ENCODE assay signal across 9 mouse cellular contexts in the genomic region with DNA sequence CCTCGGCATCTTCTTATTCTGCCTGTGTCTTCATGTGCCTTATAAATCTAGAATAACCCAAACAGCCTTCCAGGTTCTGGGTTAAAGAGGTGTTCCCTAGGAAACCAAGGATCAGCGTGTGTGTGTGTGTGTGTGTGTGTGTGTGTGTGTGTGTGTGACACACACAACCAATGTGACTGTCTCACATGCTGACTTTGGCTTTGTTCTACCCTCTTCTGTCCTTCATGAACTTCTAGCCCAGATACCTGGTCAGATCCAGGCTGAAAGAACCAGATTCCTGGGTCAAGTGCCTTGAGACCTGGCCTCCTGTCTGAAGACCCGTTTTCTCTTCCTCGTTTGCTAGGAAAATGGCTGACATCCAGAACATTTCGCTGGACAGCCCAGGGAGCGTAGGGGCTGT. TPM values are rescaled to one million over a fixed set of nuclear protein-coding genes. Genes with fewer than 3 reads are reported as not detected.
A peak's percentile ranks its signal among the peaks of the same experiment; 100 is the strongest.
DNase-seq lines count a peak whose midpoint lies in the region; ATAC-seq and TF ChIP-seq lines count a peak whose summit lies in the region.
"Had no signal": no experiment of that assay in that cellular context is flagged by ENCODE, and none has a peak within 500 bp of the region (broad histone marks: within the 10 kb centered on the region; RNA-seq: fewer than 3 reads in every experiment).

Gene Galr3, plus strand, starts transcription at position 301 of the 400 bp plus-strand sequence.

- peak within 1 kb of the TSS; percentile 81 for H3K4me2 ChIP-seq in lung, postnatal 0 days (replicated peaks; ENCODE audit: low read depth, low read length)
- H3K4me2 ChIP-seq in forebrain, embryonic 12.5 days: peak within 1 kb of the TSS; percentile 81
- H3K4me2 ChIP-seq in limb, embryonic 12.5 days: peak within 1 kb of the TSS; percentile 99

- H3K9me3 ChIP-seq in lung, postnatal 0 days (ENCODE audit: low read length): no peaks in the 10 kb centered on the region
- no peaks in the 10 kb centered on the region for H3K9me3 ChIP-seq in forebrain, embryonic 12.5 days
- no peaks in the 10 kb centered on the region for H3K9me3 ChIP-seq in limb, embryonic 12.5 days

- H3K9ac ChIP-seq in lung, postnatal 0 days (replicated peaks; ENCODE audit: low read depth): no peak within 1 kb of the TSS
- H3K9ac ChIP-seq in forebrain, embryonic 12.5 days: peak within 1 kb of the TSS; percentile 57
- peak within 1 kb of the TSS; percentile 60 for H3K9ac ChIP-seq in limb, embryonic 12.5 days (replicated peaks)

- no peak within 1 kb of the TSS for H3K27ac ChIP-seq in lung, postnatal 0 days (ENCODE audit: low read length)
- H3K27ac ChIP-seq in forebrain, embryonic 12.5 days: no peak within 1 kb of the TSS
- no peak within 1 kb of the TSS for H3K27ac ChIP-seq in limb, embryonic 12.5 days
- no peak within 1 kb of the TSS for H3K27ac ChIP-seq in small intestine, adult 2 months (ENCODE audit: insufficient read depth, low read depth, low read length)

- no peak for ATAC-seq in lung, postnatal 0 days
- ATAC-seq in forebrain, embryonic 12.5 days (ENCODE audit: low FRiP score): no peak
- ATAC-seq in limb, embryonic 12.5 days (ENCODE audit: insufficient number of reproducible peaks, insufficient read depth, low FRiP score, low TSS enrichment, low read depth): no peak

- TF ChIP-seq CTCF in lung, postnatal 0 days (IDR thresholded peaks at IDR 0.05): no peak
- TF ChIP-seq CTCF in small intestine, adult 2 months (IDR thresholded peaks at IDR 0.05; ENCODE audit: extremely low read depth, insufficient read length, insufficient replicate concordance, low read depth, low read length): no peak

- peaks cover 5% of the 10 kb centered on the region; the same call in 1 of the 2 replicates for H3K4me1 ChIP-seq in lung, postnatal 0 days (ENCODE audit: insufficient read depth, low read depth, low read length)
- peaks cover 42% of the 10 kb centered on the region for H3K4me1 ChIP-seq in forebrain, embryonic 12.5 days
- peaks cover 52% of the 10 kb centered on the region for H3K4me1 ChIP-seq in limb, embryonic 12.5 days (replicated peaks)
- H3K4me1 ChIP-seq in small intestine, adult 2 months (ENCODE audit: control insufficient read depth, insufficient read depth, insufficient read length, low read length): peaks cover 41% of the 10 kb centered on the region

- no peak for DNase-seq in lung, postnatal 0 days (ENCODE audit: low spot score)
- DNase-seq in lung, postnatal 25 days (ENCODE audit: low spot score): no peak
- DNase-seq in urinary bladder, postnatal 10 days (ENCODE audit: low spot score): no peak
- no peak for DNase-seq in c-Kit-positive CD71-positive TER-119-positive erythroid progenitor cells, embryonic 14.5 days (ENCODE audit: low spot score)
- DNase-seq: kidney, postnatal 14 days; retina, postnatal 1 day had no signal

- WGBS in lung, postnatal 0 days: 68% methylated on average over 6 of the region's 6 CpGs
- WGBS in forebrain, embryonic 12.5 days: 89% methylated on average over 6 of the region's 6 CpGs
- WGBS in limb, embryonic 12.5 days: 71% methylated on average over 6 of the region's 6 CpGs
- 59% methylated on average over 6 of the region's 6 CpGs for WGBS in small intestine, adult 2 months

- no peak for TF ChIP-seq POLR2A in small intestine, adult 2 months (IDR thresholded peaks at IDR 0.05; ENCODE audit: low read depth, low read length)

- H3K36me3 ChIP-seq in lung, postnatal 0 days (ENCODE audit: insufficient read depth, low read length): no peaks in the 10 kb centered on the region
- H3K36me3 ChIP-seq in forebrain, embryonic 12.5 days (replicated peaks): peaks cover 6% of the 10 kb centered on the region
- H3K36me3 ChIP-seq in limb, embryonic 12.5 days: peaks cover 6% of the 10 kb centered on the region
- H3K36me3 ChIP-seq in small intestine, adult 2 months (ENCODE audit: control insufficient read depth, insufficient read depth, low read length): 0 out of 2 replicates have a peak, but pooled peaks cover 2% of the 10 kb centered on the region

- peak within 1 kb of the TSS; percentile 44 for H3K4me3 ChIP-seq in lung, postnatal 0 days (ENCODE audit: low read depth, low read length)
- peak within 1 kb of the TSS; percentile 54 for H3K4me3 ChIP-seq in forebrain, embryonic 12.5 days (replicated peaks)
- H3K4me3 ChIP-seq in limb, embryonic 12.5 days (replicated peaks): peak within 1 kb of the TSS; percentile 63
- H3K4me3 ChIP-seq in small intestine, adult 2 months (ENCODE audit: low read depth, low read length): peak within 1 kb of the TSS; percentile 72

- peaks cover 29% of the 10 kb centered on the region for H3K27me3 ChIP-seq in lung, postnatal 0 days (replicated peaks; ENCODE audit: insufficient read depth, low read length)
- peaks cover 72% of the 10 kb centered on the region for H3K27me3 ChIP-seq in forebrain, embryonic 12.5 days
- peaks cover 36% of the 10 kb centered on the region for H3K27me3 ChIP-seq in limb, embryonic 12.5 days
- peaks cover 7% of the 10 kb centered on the region; the same call in 1 of the 2 replicates for H3K27me3 ChIP-seq in small intestine, adult 2 months (ENCODE audit: control insufficient read depth, insufficient read depth, low read length)

- TF ChIP-seq EP300 in lung, postnatal 0 days (IDR thresholded peaks at IDR 0.05): no peak

RNA-seq across cellular contexts. Expression of gene Galr3, which starts in this region (rescaled TPM):
- polyA plus RNA-seq in lung, postnatal 0 days (2015; fragmentation: Nextera tagmentation; extraction: Ambion mirVana): 0.12 and 0.14 TPM in 2 replicates
- not detected in 2 replicates for polyA plus RNA-seq in forebrain, embryonic 12.5 days (2016; fragmentation: Nextera tagmentation; extraction: Ambion mirVana)
- 0.18 TPM in 1 of 2 replicates, not detected in the other for polyA plus RNA-seq in limb, embryonic 12.5 days (2016; fragmentation: Nextera tagmentation; extraction: Ambion mirVana)
- 2.2 and 8.0 TPM in 2 replicates for polyA plus RNA-seq in small intestine, adult 2 months (2012; rRNA removed)
